Mouse (Mus musculus) heart, postnatal 0 days (tissue): Measurements from ENCODE around the gene St6galnac3. TPM values are rescaled to one million over a fixed set of nuclear protein-coding genes. Genes with fewer than 3 reads are reported as not detected.

Source experiments
- ATAC-seq: fragments of 200-750 bp; cut with Nextera tagmentation; 2 replicates; pipeline ENCODE4 v1.8.0; 2017; ENCODE audit warnings: low read depth, moderate number of reproducible peaks, moderate library complexity; ENCODE audit not compliant: insufficient read depth
- DNase-seq: peaks from one replicate; pipeline ENCODE4 v3.0.0-alpha.2; 2016; ENCODE audit warnings: low spot score
- H3K27ac ChIP-seq: fragments of 300-500 bp; sonication (generic); 2 replicates; pipeline ENCODE4 v1.5.1; 2014; ENCODE audit warnings: low read depth, mild to moderate bottlenecking
- H3K27me3 ChIP-seq: fragments of 300-500 bp; sonication (generic); 2 replicates; pipeline ENCODE4 v1.6.1; 2014; ENCODE audit warnings: low read length, mixed read lengths; ENCODE audit not compliant: control insufficient read depth, insufficient read depth
- H3K36me3 ChIP-seq: fragments of 300-500 bp; sonication (generic); replicated peaks from 2 replicates; pipeline ENCODE4 v1.6.1; 2014; ENCODE audit warnings: low read length, mixed read lengths; ENCODE audit not compliant: control insufficient read depth, insufficient read depth
- H3K4me1 ChIP-seq: fragments of 300-500 bp; sonication (generic); 2 replicates; pipeline ENCODE4 v1.6.1; 2014; ENCODE audit warnings: antibody characterized with exemption; ENCODE audit not compliant: control insufficient read depth, insufficient read depth
- H3K4me2 ChIP-seq: fragments of 300-500 bp; sonication (generic); 2 replicates; pipeline ENCODE4 v1.6.1; 2014; ENCODE audit warnings: low read depth, mild to moderate bottlenecking, low read length, moderate library complexity
- H3K4me3 ChIP-seq: fragments of 300-500 bp; sonication (generic); 2 replicates; pipeline ENCODE4 v1.5.1; 2014; ENCODE audit warnings: low read depth, low read length
- H3K9ac ChIP-seq: fragments of 300-500 bp; sonication (generic); replicated peaks from 2 replicates; pipeline ENCODE4 v1.6.1; 2014; ENCODE audit warnings: low read depth, low read length, mixed read lengths
- H3K9me3 ChIP-seq: fragments of 300-500 bp; sonication (generic); replicated peaks from 2 replicates; pipeline ENCODE4 v1.6.1; 2016; ENCODE audit warnings: low read length; ENCODE audit not compliant: control insufficient read depth
- CTCF ChIP-seq: IDR thresholded peaks from 2 replicates; pipeline ENCODE4 v1.5.1; 2016; ENCODE audit warnings: antibody characterized with exemption, control low read depth, low read depth
- EP300 ChIP-seq: IDR thresholded peaks from 2 replicates; pipeline ENCODE4 v1.6.1; 2016; ENCODE audit warnings: antibody characterized with exemption, low read depth
- WGBS: fragments of 180-500 bp; shearing (Covaris S2); extraction: QIAGEN DNeasy Blood & Tissue Kit; methylation state at CpG from one replicate; pipeline ENCODE4 v1.1.7; 2014; 5-methylcytosine and 5-hydroxymethylcytosine counted together
- polyA plus RNA-seq: library from polyadenylated mRNA; unstranded; fragments of >200 nt; fragmentation: Nextera tagmentation; extraction: Ambion mirVana; gene quantifications from 2 replicates; pipeline ENCODE4 v1.2.1, GENCODE M21; 2015
- total RNA-seq: library from RNA; depleted of rRNA; stranded (reverse); fragments of >200 nt; gene quantifications from 2 replicates; pipeline ENCODE4 v1.2.3, GENCODE M21; 2014; ENCODE audit warnings: low replicate concordance

Gene St6galnac3
- total and polyA plus RNA-seq, 2 experiments from 2014 or later = 9.7 to 22.5 TPM

DNA sequence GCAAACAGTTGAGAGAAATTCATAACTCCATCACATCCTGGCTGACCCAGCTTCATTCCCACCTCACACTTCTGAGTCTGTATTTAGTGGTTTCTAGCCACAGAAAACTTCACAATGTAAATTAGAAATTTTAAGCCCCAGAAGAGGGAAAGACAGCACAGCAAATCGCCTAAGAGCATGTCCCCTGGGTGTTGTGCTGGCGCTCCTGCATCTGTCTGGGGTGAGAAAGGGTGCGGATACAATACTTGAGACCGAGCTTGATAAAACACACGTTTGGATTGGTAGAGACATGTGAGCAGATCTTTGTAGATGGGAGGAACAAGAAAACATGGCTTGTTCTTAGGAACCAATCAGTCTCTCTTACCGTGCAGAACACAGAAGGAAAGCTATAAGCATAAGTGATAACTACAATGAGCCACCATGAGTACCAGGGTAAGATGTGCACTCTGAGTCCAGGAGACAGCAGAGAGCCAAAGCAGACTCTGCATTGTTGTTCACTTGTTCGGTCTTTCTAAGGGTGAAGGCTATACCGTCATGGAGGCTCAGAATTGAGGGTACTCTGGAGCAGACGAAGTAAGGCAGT, 214.8 kb downstream of the St6galnac3 start:
- TF ChIP-seq CTCF (no peak), EP300 (no peak)
- no peaks in the 10 kb centered on the region for H3K27me3 ChIP-seq
- H3K27ac ChIP-seq = no peak overlapping the region
- no peaks in the 10 kb centered on the region for H3K36me3 ChIP-seq
- H3K4me2 ChIP-seq = no peak overlapping the region
- H3K4me3 ChIP-seq = no peak overlapping the region
- no peak for ATAC-seq
- no peaks in the 10 kb centered on the region for H3K9me3 ChIP-seq
- H3K9ac ChIP-seq = no peak overlapping the region
- WGBS = 77% methylated on average over 9 of the region's 9 CpGs
- H3K4me1 ChIP-seq = no peaks in the 10 kb centered on the region
- DNase-seq = no peak

GRCm38 (mm10) chr3:153509643-153510042, 215.3 kb downstream of the St6galnac3 start:
- 60% methylated on average over 4 of the region's 4 CpGs for WGBS
- H3K36me3 ChIP-seq = no peaks in the 10 kb centered on the region
- TF ChIP-seq EP300 (no peak), CTCF (no peak)
- no peaks in the 10 kb centered on the region for H3K9me3 ChIP-seq
- no peaks in the 10 kb centered on the region for H3K4me1 ChIP-seq
- H3K9ac ChIP-seq = no peak overlapping the region
- ATAC-seq = no peak
- no peak for DNase-seq
- H3K4me3 ChIP-seq = no peak overlapping the region
- no peaks in the 10 kb centered on the region for H3K27me3 ChIP-seq
- no peak overlapping the region for H3K27ac ChIP-seq
- H3K4me2 ChIP-seq = no peak overlapping the region

GRCm38 (mm10) chr3:153509029-153509428, 215.9 kb downstream of the St6galnac3 start:
- ATAC-seq (no peak), DNase-seq (no peak)
- Histone ChIP-seq H3K4me1 (no peaks in the 10 kb centered on the region), H3K9ac (no peak overlapping the region), H3K4me3 (no peak overlapping the region), H3K27ac (no peak overlapping the region), H3K9me3 (no peaks in the 10 kb centered on the region), H3K4me2 (no peak overlapping the region), H3K27me3 (no peaks in the 10 kb centered on the region), H3K36me3 (no peaks in the 10 kb centered on the region)
- TF ChIP-seq CTCF = no peak
- no peak for TF ChIP-seq EP300
- WGBS = 83% methylated on average over 3 of the region's 3 CpGs

GRCm38 (mm10) chr3:153508592-153508991, 216.4 kb downstream of the St6galnac3 start:
- H3K4me1 ChIP-seq = no peaks in the 10 kb centered on the region
- no peak overlapping the region for H3K27ac ChIP-seq
- no peaks in the 10 kb centered on the region for H3K27me3 ChIP-seq
- ATAC-seq (no peak), DNase-seq (no peak)
- 72% methylated on average over 2 of the region's 2 CpGs for WGBS
- H3K9me3 ChIP-seq = no peaks in the 10 kb centered on the region
- no peak overlapping the region for H3K9ac ChIP-seq
- H3K4me2 ChIP-seq = no peak overlapping the region
- H3K4me3 ChIP-seq = no peak overlapping the region
- H3K36me3 ChIP-seq = no peaks in the 10 kb centered on the region
- TF ChIP-seq CTCF (no peak), EP300 (no peak)

GRCm38 (mm10) chr3:153507599-153507998, 217.4 kb downstream of the St6galnac3 start:
- Histone ChIP-seq H3K4me2 (no peak overlapping the region), H3K36me3 (no peaks in the 10 kb centered on the region), H3K9ac (no peak overlapping the region), H3K27ac (no peak overlapping the region), H3K4me1 (no peaks in the 10 kb centered on the region), H3K4me3 (no peak overlapping the region), H3K9me3 (no peaks in the 10 kb centered on the region), H3K27me3 (no peaks in the 10 kb centered on the region)
- TF ChIP-seq EP300 = no peak
- no peak for TF ChIP-seq CTCF
- DNase-seq = no peak
- WGBS = 92% methylated on average over 2 of the region's 2 CpGs
- ATAC-seq = no peak

GRCm38 (mm10) chr3:153502488-153502887, 222.5 kb downstream of the St6galnac3 start:
- H3K4me1 ChIP-seq = no peaks in the 10 kb centered on the region
- H3K9ac ChIP-seq = no peak overlapping the region
- H3K9me3 ChIP-seq = no peaks in the 10 kb centered on the region
- 72% methylated on average over 4 of the region's 4 CpGs for WGBS
- DNase-seq (no peak), ATAC-seq (no peak)
- H3K27ac ChIP-seq = no peak overlapping the region
- no peak overlapping the region for H3K4me3 ChIP-seq
- H3K36me3 ChIP-seq = no peaks in the 10 kb centered on the region
- TF ChIP-seq EP300 (no peak), CTCF (no peak)
- no peaks in the 10 kb centered on the region for H3K27me3 ChIP-seq
- H3K4me2 ChIP-seq = no peak overlapping the region
